Mouse (Mus musculus) frontal cortex, postnatal 36 days (tissue): ENCODE measurements at regions not wholly inside any gene's neighbourhood (a gene's known extent, or its start where the extent isn't known, plus 50 kb on each side); places are given as distances from the start of the nearest gene placed in this dataset.

Experiments used
- DNase-seq, 2 experiments: peaks; one replicate each; pipeline ENCODE4 v3.0.0; 2022; ENCODE audit warnings: low spot score in 2 of 2

DNA sequence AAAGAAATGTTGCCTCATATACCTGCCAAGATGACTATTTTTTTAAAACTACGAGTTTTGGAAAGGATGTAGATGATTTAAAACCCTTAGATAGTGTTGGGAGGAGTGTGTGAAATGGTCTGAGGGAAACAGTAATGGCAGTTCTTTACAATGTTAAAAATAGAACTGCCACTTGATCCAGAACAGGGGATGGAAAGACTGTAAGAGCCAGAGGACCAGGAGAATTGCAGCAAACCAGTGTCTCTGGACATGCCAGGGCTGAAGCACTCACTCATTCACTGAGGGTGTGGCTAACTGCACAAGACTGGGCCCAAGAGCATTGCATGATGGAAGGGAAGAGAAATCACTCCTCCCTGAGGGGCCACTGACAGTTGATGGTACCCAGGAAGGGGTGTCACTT lies 53.9 kb upstream of the Rasgef1b start:
- no peak for DNase-seq

DNA sequence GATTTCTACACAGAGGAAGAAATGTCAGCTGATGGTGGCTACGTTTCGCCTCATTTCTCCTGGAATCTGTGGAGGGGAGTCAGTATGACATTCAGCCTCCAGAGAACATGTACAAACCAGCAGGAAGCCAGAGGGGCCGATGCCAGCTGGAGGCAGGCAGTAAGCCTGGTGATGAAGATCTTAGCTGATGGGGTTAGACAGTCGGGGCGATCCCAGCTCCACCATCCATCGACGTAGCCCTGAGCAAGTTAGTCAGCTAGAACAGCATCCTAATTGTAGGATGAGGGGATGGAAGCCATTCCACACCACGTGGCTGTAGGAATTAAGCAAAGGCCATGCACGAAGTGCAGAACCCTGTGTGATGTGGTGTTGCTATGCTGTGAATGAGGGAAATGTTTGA lies 57.0 kb upstream of the Rasgef1b start:
- no peak for DNase-seq

DNA sequence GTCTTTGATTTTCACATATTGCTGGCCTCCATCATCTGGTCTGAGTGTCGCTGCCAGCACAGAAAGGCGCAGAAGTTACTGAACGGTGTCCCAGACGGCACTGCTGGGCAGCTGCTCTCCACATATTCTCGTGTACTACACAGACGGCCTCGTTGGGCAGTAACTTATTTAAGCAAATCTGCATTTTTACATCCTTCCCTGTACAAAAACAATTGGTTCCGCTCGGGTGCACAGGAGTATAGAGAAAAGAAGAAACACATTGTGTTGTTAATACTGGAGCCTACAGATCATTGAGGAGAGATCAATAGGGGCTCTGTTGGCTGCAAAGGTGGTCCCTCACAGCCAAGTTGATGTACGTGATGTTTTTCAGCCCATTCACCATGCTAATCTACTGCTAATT lies 58.4 kb upstream of the Rasgef1b start:
- no peak for DNase-seq

DNA sequence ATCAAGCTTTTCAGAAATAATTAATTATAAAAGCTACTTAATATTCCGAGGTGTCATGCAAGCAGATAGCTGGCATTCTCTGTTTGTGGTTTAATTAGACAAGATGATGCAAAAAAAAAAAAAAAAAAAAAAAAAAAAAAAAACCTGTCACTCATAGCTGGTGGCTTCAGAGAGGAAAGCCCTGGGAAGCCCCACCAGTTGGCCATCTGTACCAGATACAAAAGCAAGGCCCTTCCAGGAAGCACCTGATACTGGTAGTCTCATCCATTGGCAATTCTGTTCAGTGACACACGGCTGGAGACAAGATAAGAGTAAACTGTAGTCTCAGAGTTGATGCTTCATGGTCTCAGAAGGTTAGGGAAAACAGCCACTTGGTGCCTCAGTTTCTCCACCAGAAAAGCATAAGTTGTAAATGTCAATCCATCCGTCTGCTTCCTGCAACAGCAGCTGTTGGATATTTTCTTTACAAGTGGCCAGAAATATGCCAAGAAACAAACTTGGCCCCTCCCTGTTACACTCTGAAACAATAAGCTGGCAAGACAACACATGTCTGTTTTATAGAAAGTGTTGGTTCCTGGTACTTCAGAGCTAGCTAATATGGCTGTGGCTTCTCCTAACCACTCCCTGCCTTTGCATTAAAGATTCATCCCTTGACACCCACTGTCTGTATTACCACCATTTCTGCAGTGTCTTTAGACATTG lies 59.0 kb upstream of the Rasgef1b start:
- DNase-seq: no peak

DNA sequence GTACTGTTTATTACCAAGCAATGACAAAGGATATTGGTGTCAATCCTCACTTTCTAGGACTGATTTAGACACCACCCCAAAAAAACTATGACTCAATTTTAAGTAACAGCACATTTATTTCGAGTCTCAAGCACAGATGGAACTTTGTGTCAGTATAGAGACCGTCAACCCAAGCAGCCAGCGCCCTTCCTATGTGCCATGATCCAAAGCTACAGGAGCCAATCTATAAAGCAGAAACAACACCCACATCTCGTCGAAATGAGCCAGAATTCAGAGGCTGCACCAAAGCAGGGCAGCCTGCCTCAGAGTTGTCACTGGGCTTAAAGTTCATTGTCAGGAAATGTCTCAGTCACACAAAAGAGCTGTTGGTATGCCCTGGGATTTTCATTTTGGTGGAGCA lies 61.9 kb upstream of the Rasgef1b start:
- peak in 1 of 2 experiments; percentile 29 for DNase-seq

DNA sequence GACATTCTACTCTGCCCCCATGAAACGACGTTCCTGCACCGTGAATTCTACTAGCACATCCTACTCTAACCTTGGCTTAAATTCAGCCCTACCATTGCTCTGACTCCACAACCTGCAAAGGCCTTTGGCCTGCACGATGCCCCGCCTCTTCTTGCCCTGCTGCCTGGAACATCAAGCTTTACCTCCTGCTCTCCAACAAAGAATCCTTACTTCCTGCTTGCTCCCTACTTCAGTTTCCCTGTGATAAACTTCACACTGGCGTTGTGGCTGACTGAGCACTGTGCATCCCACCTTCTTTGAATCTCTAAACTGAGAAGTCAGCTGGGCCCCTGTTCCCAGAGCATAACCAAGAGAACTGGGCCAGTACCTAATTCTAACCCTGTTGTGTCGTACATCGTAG lies 71.7 kb upstream of the Rasgef1b start:
- no peak for DNase-seq

DNA sequence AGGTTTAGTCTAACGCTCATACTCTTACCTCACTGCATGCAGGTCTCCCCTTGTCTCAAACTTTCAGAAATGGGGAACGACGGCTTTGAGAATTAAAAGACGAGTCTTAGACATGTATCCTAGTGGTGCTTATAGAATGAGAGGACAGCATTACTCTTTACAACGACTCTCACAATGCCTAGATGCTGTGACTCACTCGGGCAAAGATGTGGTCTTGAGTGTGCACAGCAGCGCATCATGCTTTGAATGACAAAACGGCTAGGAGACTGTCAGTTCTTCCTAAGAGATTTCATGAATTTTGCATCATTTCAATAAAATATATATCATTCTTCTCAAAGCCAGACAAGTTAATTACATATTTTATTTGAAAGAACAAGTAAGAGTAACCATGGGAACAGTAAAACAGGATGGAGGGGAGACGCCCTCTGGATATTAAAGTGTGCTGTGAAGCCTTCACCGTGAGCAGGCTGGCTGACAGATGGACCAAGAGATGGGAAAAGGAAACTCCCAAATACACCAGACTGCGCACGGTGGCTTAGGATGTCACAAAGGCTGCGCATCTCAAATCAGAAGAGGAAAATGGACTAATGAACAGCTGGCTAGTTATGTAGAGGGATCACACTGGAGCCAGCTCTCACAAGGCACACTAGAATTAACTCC lies 73.1 kb upstream of the Rasgef1b start:
- DNase-seq: no peak

DNA sequence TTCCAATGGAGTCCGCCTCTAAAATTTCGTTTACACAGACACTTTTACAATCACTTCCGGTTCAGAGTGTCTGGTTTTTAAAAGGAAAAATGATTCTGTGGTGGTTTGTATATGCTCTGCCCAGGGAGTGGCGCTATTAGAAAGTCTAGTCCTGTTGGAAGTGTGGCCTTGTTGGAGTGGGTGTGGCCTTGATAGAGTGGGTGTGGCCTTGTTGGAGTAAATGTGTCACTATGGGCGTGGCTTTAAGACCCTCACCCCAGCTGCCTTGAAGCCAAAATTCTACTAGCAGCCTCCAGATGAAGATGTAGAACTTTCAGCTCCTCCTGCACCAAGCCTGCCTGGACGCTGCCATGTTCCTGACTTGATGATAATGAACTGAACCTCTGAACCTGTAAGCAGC lies 79.2 kb upstream of the Vamp9 start:
- DNase-seq: no peak

DNA sequence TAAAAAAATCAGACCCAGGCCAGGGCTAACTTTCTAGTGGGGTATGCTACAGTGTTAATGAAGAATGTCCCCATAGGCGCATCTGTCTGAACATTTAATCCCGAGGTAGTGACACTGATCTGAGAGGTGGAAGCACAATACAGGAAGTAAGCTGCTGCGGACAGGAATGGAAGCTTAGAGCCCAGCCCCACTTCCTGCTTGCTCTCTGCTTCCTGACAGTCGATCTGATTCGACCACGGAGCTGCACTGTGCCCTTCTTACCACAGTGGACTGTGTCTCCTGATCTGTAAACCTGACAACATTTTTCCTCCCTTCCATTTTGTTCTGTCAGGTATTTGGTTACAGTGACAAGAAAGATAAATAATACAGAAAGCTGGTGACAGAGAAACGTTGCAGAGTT lies 77.5 kb upstream of the Vamp9 start:
- DNase-seq: no peak

DNA sequence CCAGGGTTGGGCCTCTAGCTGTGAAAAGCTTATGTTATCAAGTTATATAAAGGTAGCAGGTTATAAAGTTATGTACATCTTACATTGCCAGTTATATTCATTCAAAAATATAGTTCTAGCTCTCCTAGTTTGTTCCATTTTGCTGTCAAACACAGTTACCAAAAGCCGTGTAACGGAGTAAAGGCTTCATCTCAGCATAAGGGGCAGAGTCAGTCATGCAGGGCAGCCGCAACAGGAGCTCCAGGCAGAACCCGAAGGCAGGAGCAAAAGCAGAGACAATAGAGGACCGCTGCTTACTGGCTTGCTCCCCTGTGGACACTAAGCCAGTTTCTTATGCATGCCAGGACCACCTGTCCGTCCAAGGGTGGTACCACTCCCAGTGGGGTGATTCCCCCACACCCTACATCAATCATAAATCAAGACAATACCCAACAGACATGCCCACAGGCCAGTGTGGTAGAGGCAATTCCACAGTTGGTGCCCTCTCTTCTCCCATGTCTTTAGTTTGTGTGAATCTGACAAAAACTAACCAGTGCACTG lies 67.7 kb upstream of the Vamp9 start:
- no peak for DNase-seq

DNA sequence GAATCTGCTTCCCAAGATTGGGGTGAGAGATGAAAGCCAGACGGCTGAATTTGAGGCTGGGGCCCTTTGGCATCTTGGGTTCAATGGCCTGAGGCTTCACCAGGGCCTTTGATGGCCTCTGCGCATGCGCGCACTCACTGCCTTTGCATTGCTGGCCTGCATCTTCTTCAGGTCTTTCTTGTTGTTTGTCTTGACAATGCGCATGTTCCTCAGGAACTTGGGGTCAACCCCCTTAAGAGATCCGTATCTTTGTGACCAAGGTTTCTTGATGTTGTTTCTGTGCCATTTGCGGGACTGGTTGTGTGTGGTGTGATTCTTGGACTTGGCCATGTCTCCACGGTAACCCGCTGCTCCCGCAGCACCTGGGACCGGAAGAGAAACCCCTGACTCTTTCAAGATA lies 66.4 kb upstream of the Vamp9 start:
- DNase-seq: no peak

DNA sequence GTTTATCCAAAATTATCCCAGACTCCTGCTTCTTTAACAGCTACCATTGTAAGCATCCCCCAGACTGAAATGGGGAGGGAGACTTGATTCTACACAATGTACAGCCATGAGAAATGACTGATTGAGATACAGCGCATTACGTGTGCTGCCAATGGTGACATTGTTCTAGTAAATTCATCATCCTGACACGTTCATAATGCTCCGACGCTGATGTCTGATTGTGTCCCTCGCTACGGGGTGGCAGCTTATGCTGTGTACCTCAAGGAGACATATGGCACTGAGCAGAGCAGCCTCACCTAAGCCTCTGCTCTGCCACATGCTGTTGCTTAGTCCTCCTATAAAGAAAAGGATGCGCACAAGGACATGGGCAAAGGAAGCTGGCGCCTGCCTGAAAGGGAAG lies 65.2 kb upstream of the Vamp9 start:
- no peak for DNase-seq

DNA sequence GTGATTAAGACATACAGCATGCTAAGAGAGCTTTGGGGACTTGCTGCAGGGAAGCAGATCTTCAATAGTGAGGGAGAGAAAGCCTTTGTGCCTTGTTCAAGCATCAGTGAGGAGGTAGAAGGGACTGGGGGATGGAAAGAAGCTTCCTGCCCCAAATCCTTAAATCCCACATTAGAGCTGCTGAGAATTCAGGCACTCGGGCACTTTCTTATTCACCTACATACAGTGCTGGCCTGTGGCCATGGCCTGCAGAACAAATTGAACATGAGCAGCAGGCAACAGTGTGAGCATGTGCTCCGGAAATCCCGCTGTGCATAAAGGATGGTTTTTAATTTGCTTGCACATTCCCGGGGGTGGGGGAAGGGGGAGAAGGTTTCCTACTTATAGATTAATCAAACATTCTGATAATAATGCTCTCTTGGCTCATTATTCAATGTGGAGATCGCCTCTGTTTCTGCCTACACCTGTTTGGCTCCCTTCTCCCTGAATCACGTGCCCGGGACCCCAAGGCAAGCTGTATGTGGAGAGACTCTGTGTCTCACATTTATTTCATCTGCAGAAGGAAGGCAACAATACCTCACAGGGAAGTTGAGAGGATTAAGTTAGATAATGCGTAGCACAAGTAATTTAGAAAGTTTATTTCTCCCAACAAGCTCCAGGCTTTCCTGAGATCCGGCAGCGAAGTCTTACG lies 60.3 kb upstream of the Vamp9 start:
- DNase-seq: no peak

DNA sequence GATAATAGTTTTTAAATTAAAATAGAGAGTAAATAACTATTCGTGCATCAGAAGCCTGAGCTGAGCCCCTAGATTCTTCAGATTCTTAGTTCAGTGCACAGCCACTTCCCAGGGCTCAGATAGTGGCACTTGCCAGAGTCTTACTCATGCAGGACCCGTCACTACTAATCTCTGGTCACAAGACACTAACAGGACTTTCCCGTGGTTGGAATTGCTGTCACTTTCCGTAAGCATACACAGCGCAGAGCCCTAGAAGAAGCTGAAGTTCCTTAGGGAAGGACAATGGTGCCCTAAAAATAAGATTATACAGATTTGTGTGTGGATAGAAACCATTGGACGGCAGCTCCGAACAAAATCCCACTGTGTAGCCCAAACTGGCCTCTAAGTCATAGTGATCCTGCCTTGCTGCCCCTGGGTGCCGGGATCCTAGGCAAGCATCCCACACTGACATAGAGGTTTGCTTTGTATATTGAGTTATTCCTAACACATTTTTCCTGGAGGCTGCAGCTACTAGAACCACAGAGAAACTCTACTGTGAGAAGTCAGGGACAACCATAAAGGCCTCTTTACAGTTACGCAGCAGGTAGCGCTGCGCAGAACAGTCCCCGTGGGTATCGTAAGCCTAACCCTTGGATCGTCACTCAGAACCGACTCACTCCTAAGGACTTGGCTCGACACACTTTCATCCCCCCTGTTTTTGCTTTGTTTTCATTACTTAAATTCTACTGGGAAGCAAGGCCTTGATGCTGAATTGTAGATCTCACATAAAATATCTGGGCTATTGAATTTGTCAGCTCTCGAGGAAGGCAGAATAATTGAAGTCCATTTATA lies 57.7 kb upstream of the Vamp9 start:
- no peak for DNase-seq

DNA sequence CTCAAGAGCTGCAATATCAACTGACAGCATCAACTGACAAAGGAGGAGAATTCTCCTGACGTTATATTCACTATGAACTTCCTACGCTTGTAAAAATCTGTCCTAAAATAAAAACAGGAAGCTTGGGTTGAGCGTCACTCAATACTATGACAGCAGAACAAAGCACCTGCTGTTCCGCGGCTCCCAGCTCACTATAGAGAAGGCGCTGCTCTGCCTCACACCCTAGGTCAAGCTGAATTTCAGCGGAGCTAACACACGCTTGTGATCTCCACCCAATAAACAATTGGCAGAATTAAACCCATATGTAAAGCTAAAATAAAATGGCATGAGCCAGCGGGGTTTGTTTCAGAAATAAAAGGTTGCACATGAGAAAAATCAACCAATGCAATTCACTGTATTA lies 57.1 kb upstream of the Vamp9 start:
- no peak for DNase-seq

DNA sequence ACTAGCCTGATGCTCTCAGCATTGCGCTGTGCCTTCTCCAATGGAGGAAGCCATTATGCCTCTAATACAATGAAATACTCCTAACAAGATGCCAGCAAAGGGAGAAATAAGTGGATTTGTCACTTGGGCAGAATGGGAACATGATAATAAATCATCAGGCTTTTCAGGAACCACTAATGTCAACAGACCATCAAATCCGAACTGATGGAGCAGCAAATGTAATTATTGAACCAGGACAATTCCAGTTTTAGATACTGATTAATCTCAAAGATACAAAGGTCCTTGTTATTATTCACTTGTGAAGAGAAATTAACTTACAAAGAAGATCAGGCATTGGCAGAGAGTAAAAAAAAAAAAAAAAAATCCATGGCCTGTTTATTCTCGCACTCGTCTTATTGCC lies 53.7 kb upstream of the Vamp9 start:
- DNase-seq: no peak
